Mouse (Mus musculus) spleen, embryonic (tissue): Measurements from ENCODE around the gene Kcng3.

Experiments
- CTCF ChIA-PET: fragments of 350-600 bp; sonication (Branson Sonifier 250); formaldehyde crosslinking; loops from one replicate; lab custom pipeline; 2022; lab: Charles Lee

Gene Kcng3

DNA sequence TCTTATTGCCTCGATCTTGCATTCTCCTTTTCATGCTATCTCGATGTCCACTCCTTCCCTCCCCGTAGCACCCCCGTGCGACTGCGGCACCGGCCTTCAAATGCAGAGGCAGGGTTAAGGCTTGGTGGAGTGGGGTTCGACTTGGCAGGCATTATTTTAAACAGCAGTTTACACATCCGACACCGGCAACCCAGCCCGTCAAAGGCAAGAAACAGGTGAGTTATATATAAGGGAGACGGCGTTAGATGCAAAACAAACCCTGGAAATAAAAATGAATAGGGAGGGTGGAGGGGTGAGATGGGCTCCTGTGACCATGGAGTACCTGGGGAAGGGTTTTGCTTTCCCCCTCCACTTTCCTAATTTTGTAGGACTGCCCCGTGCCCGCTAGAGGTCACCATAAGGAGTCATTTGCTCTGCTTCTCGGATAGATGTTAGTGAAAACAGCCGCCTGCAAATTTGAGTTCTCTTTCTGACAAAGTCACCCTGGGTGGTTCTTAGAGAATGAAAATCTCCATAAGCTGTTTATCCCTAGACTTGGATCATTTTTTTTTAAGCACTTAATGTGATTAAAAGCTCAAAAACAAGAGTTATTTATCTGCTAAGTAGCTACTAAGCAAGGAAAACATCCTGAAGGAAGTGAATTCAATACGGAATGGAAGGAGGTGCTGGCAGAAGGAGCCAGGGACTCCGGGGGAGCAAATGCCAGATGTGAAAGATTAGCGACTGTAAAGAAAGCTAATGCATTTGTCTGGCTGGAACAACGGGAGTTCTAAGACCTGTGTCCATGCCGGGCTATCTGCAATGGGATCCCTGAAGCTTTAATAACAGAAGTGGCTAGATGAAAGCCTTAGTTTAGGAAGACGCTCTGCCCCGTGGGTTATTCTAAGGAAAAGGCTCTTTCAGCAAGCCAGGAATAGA lies 1.2 kb upstream of the Kcng3 start:
- CTCF ChIA-PET, result interaction anchor here (0.6 to 1.2 kb wide), 4 partner anchors 13 to 219 kb away, joined by 3 to 4 read pairs (median 4); no protein-coding TSS in a partner anchor

DNA sequence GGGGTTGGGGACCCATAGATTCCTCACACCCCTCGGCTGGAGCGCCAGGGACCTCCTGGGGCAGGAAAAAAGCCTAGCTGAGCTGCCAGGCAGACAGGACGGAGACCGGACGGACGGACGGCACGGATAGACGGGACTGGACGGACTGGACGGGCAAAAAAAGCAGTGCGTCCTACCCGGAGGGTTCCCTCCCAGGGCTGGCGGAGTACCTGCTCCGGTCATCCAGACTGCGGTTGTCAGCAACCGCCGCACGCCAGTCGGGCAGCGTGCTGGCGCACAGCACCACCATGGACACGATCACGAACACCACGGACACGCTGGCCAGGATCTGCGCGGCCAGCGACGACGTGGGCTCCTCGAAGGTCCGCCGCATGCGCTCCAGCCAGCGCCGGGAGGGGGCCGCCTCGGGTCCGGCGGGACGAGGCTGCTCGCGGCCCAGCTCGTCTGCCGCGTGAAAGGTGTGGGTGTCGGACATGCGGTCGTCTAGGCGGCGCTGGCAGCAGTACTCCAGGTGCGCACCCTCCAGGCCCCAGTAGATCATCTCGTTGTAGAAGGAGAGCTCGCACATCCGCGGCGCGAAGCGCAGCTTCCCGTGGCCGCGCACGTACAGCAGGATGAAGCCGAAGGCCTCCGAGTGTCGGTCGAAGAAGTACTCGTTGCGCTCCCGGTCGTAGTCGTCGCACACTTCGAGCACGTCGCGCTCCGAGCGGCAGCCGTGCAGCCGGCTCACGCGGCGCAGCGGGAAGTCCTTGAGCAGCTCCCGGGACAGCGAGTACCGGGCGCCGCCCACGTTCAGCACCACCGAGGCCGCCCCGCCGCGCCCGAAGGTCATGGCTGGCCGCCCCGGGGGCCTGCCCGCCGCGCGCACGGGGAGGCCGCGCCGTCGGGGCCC lies 662 bp downstream of the Kcng3 start:
- CTCF ChIA-PET, result no interaction called here

DNA sequence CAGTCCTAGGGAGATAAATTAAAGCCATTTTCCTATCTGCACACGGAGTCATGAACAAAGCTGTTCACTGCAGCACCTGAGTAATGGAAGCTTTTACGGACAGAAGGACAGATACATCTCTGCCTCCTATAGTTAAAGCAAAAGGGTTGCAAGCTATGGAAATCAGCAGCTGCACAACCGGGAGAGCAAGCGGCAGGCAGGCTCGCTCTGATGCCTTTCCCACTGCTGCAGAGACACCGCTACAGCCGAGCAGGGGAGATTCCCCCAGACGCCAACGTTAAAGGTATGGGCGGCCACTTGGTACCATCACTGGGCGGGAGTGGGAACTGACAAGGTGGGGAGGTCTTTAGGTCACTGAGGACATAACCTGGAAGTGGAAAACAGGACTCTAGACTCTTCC lies 17.8 kb downstream of the Kcng3 start:
- CTCF ChIA-PET, result no interaction called here

- CTCF ChIA-PET, result no interaction called here
Measured at GRCm38 (mm10) chr17:83609532-83609931, 22.2 kb downstream of the Kcng3 start.

GRCm38 (mm10) chr17:83600976-83601375 lies 30.7 kb downstream of the Kcng3 start:
- CTCF ChIA-PET, result no interaction called here

GRCm38 (mm10) chr17:83595966-83596365 lies 35.7 kb downstream of the Kcng3 start:
- CTCF ChIA-PET, result no interaction called here

GRCm38 (mm10) chr17:83594526-83594925 lies 37.2 kb downstream of the Kcng3 start:
- CTCF ChIA-PET, result no interaction called here

- CTCF ChIA-PET, result no interaction called here
Measured at GRCm38 (mm10) chr17:83593396-83593795, 38.3 kb downstream of the Kcng3 start.

GRCm38 (mm10) chr17:83588663-83589341 lies 42.9 kb downstream of the Kcng3 start:
- CTCF ChIA-PET, result no interaction called here

GRCm38 (mm10) chr17:83587731-83588130 lies 44.0 kb downstream of the Kcng3 start:
- CTCF ChIA-PET, result no interaction called here

GRCm38 (mm10) chr17:83582585-83582984 lies 49.1 kb downstream of the Kcng3 start:
- CTCF ChIA-PET, result interaction anchor here (0.7 kb wide), 1 partner anchor 393 kb away, joined by 18 read pairs; no protein-coding TSS in a partner anchor

DNA sequence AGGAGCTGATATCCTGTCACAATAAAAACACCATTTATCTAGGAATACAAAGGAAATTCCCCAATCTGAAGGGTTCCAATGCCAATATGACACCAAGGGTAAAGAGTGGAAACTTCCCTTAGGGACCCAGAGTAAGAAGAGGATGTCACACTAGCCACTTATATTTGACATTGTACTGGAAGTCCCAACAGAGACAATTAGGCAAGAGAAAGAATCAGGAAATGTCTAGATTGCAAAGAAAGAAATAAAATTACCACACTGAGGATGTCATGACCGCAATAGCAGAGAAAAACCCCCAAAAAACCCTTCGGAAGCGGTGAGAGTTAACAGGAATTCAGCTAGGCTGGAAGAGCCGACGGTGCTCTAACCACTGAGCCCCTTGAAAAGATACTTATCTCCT lies 51.0 kb downstream of the Kcng3 start:
- CTCF ChIA-PET, result no interaction called here

DNA sequence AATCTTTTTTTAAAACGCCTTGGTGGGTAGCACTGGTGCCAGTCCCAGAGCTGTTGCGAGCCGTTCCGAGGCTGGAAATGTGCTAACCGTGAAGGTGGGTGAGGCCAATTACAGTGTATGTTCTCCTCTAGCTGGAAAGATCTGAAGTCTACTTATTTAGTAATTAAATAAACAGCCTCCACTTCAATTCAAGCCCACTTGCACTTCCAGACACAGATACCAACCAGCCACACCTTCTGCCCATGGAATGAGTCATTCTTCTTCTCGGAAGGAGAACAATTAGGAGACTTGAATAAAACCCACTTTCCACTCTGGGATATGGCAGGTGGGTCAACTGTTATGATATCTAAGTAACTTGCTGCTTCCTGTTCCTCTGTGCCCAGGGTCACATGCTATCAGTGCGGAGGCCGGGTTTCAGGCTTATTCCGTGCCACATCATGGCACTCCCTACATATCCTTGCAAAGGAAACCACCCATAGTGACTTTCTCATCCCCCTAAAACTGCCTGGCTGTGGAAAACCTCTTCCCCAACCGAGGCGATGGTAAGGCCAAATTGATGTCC lies 54.8 kb downstream of the Kcng3 start:
- CTCF ChIA-PET, result no interaction called here

DNA sequence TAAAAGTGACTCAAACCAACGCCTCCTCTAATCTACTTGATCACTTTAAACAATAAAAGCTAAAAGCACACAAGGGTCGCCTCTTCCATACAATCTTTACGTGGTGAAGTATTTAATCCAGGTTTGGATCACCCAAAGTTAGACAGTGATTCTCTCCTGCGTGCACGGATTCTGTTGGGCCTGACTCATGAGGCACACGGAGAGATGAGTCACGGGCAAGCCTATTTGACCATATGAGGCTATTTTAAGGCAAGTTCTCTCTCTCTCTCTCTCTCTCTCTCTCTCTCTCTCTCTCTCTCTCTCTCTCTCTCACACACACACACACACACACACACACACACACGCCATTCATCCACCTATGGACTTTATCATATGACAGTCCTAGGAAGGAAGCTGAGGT lies 57.1 kb downstream of the Kcng3 start:
- CTCF ChIA-PET, result no interaction called here

GRCm38 (mm10) chr17:83573128-83573527 lies 58.6 kb downstream of the Kcng3 start:
- CTCF ChIA-PET, result interaction anchor here (0.6 kb wide), 1 partner anchor 279 kb away, joined by 4 read pairs; no protein-coding TSS in a partner anchor

- CTCF ChIA-PET, result no interaction called here
Measured at GRCm38 (mm10) chr17:83572366-83572765, 59.3 kb downstream of the Kcng3 start.

DNA sequence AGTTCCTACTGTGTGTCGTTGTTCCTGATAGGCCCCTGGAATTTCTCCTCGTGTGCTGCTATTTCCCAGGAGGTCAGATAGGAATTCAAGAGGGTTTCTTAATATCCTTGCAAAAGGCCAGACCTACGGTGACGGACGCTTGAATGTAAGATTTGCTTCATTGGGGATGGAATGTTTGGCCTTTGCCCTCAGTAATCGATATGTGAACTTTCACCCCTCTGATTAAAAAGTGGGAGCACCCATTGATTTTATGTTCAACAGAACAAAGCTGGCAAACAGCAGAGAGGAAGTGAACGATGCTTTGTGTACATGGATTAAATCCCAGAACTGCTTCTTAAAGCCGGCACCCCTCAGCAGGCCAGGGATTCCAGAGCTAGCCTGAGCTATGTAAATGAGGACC lies 64.3 kb downstream of the Kcng3 start:
- CTCF ChIA-PET, result no interaction called here

- CTCF ChIA-PET, result no interaction called here
Measured at GRCm38 (mm10) chr17:83565506-83565905, 66.2 kb downstream of the Kcng3 start.

DNA sequence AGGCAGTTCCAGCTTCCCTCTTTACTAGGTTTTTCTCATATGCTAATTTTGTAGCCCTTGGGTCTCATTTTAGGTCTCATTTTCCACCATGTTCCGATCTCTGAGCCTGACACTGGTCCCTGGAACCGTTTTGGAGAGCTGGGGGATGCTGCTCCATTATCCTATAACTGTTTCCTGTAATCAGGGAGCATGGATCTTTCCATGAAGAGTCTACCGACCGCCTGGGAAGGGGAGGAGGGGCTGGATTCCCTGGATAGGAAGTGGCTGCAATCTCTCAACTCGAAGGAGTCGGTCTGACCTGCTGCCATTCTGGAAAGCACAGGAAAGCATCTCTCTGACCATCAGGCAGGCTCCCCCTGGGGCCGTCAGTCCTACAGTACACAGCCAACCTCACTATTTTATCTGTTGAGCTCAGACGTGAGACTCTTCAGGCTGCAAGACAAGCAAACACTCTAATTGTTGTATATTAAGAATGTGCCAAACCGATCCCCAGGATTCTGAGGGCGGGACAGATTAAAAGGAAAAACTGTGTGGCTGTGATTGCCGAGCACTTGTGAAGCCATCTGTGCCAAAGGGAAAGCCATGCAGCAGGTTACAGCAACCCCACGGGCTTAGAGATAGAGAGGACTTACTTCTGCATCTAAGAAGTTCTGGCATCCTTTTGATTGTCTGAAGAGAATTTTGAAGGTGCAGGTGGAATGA lies 67.4 kb downstream of the Kcng3 start:
- CTCF ChIA-PET, result interaction anchor here (0.6 kb wide), 2 partner anchors 90 to 269 kb away, joined by 5 read pairs; no protein-coding TSS in a partner anchor

DNA sequence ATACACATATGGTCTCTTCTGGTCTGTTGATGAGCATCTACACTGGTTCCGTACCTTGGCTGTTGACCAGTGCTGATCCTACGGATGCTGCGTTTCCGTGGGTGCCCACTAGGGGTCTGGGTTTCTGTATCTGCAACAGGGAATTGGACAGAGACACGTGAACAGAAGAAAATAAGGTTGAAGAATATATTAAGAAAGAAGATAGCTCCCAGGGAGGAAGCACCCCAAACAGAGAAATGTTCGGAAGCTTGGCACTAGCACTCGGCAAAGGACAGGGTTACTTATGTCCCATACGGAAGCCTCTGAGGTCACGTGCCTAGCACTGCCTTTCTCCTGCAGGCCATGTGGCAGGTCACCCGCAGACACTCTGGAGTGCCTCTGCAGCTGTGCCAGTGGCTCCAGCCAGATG lies 68.0 kb downstream of the Kcng3 start:
- CTCF ChIA-PET, result no interaction called here
